Mouse (Mus musculus): ENCODE measurements around the gene Mtap. TPM values are rescaled to one million over a fixed set of nuclear protein-coding genes. Genes with fewer than 3 reads are reported as not detected.
A peak's percentile ranks its signal among the peaks of the same experiment; 100 is the strongest.

The Mtap gene
- polyA plus RNA-seq, 1 experiment from 2014 or later = 49.1 TPM

GRCm38 (mm10) chr4:89169739-89170138 lies 32.8 kb downstream of the Mtap start:
- no peak for DNase-seq (ENCODE audit: low spot score)
- H3K4me3 ChIP-seq (replicated peaks; ENCODE audit: low read depth, low read length) = no peak overlapping the region
- WGBS = 88% methylated on average over 4 of the region's 4 CpGs
- H3K27ac ChIP-seq = no peak overlapping the region
- H3K9ac ChIP-seq (ENCODE audit: low read depth, low read length) = no peak overlapping the region
- H3K9me3 ChIP-seq (replicated peaks; ENCODE audit: low read length) = no peaks in the 10 kb centered on the region
- H3K4me2 ChIP-seq (ENCODE audit: low read length) = no peak overlapping the region
- TF ChIP-seq CTCF (IDR thresholded peaks at IDR 0.05; ENCODE audit: low read depth) = no peak
- H3K27me3 ChIP-seq (ENCODE audit: insufficient read depth, low read length) = no peaks in the 10 kb centered on the region
- H3K4me1 ChIP-seq (replicated peaks; ENCODE audit: insufficient read depth, low read length) = no peaks in the 10 kb centered on the region
- peaks cover 45% of the 10 kb centered on the region for H3K36me3 ChIP-seq (ENCODE audit: insufficient read depth, low read length)
- ATAC-seq (replicated peaks; ENCODE audit: low FRiP score, low read depth) = no peak

DNA sequence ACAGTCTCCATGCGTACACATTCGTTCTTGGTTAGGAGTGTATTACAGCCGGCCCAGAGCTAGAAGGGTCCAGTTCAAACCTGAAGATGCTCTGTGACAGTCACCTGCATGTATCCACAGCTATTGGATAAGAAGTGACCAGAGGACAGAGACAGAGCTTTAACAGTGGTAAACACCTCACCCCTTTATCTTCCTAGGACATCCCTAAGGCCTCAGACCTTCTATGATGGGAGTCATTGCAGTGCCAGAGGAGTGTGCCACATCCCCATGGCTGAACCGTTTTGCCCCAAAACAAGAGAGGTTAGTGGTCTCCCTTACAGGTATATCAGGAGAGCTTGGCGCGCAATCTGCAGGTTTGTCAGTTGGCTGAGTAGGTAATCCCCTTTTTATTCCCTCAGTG lies 34.0 kb downstream of the Mtap start:
- no peak for TF ChIP-seq CTCF (IDR thresholded peaks at IDR 0.05; ENCODE audit: low read depth)
- H3K9me3 ChIP-seq (replicated peaks; ENCODE audit: low read length) = no peaks in the 10 kb centered on the region
- H3K4me3 ChIP-seq (replicated peaks; ENCODE audit: low read depth, low read length) = no peak overlapping the region
- 94% methylated on average over 6 of the region's 6 CpGs for WGBS
- H3K4me2 ChIP-seq (ENCODE audit: low read length) = no peak overlapping the region
- no peaks in the 10 kb centered on the region for H3K27me3 ChIP-seq (ENCODE audit: insufficient read depth, low read length)
- no peak overlapping the region for H3K27ac ChIP-seq
- H3K4me1 ChIP-seq (replicated peaks; ENCODE audit: insufficient read depth, low read length) = no peaks in the 10 kb centered on the region
- ATAC-seq (replicated peaks; ENCODE audit: low FRiP score, low read depth) (no peak), DNase-seq (ENCODE audit: low spot score) (no peak)
- no peak overlapping the region for H3K9ac ChIP-seq (ENCODE audit: low read depth, low read length)
- H3K36me3 ChIP-seq (ENCODE audit: insufficient read depth, low read length) = peaks cover 49% of the 10 kb centered on the region

DNA sequence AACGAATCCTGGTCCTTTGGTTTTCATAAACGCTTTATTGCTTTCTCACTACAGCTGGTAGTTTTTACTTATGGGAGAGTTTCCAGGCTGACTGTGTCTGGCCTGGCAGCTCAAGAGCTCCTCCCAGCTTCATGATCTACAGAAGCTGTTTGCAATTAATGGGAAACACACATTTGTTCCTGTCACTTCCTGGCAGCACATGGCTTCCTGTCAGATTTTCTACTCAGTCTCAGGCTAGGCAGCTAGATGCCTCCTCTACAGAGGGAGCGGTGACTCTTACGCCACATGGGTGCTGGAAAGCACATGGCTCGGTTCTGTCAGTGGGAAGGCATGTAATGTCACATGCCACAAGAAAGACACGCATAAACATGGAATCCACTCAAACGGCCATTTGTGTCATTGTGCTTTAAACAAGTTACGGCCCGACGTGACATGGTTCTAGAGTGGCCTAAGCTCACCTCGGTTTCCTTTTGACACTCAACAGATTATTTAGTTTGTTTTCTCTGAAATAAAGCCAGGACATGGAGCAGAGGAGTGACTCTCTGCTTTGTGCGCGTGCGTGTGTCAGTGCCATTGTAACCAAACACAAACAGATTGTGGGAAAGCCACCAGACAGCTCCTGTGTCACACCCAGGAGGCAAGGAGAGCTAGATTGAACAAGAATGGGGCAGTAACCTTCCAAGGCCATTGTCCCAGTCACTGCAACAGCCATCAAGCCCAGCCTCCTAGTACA lies 36.1 kb downstream of the Mtap start:
- H3K4me1 ChIP-seq (replicated peaks; ENCODE audit: insufficient read depth, low read length) = no peaks in the 10 kb centered on the region
- ATAC-seq (replicated peaks; ENCODE audit: low FRiP score, low read depth) (no peak), DNase-seq (ENCODE audit: low spot score) (peak; percentile 11)
- no peaks in the 10 kb centered on the region for H3K9me3 ChIP-seq (replicated peaks; ENCODE audit: low read length)
- no peak overlapping the region for H3K27ac ChIP-seq
- H3K4me2 ChIP-seq (ENCODE audit: low read length) = no peak overlapping the region
- TF ChIP-seq CTCF (IDR thresholded peaks at IDR 0.05; ENCODE audit: low read depth) = no peak
- 90% methylated on average over 14 of the region's 14 CpGs for WGBS
- H3K4me3 ChIP-seq (replicated peaks; ENCODE audit: low read depth, low read length) = no peak overlapping the region
- H3K27me3 ChIP-seq (ENCODE audit: insufficient read depth, low read length) = no peaks in the 10 kb centered on the region
- H3K36me3 ChIP-seq (ENCODE audit: insufficient read depth, low read length) = peaks cover 38% of the 10 kb centered on the region
- no peak overlapping the region for H3K9ac ChIP-seq (ENCODE audit: low read depth, low read length)

DNA sequence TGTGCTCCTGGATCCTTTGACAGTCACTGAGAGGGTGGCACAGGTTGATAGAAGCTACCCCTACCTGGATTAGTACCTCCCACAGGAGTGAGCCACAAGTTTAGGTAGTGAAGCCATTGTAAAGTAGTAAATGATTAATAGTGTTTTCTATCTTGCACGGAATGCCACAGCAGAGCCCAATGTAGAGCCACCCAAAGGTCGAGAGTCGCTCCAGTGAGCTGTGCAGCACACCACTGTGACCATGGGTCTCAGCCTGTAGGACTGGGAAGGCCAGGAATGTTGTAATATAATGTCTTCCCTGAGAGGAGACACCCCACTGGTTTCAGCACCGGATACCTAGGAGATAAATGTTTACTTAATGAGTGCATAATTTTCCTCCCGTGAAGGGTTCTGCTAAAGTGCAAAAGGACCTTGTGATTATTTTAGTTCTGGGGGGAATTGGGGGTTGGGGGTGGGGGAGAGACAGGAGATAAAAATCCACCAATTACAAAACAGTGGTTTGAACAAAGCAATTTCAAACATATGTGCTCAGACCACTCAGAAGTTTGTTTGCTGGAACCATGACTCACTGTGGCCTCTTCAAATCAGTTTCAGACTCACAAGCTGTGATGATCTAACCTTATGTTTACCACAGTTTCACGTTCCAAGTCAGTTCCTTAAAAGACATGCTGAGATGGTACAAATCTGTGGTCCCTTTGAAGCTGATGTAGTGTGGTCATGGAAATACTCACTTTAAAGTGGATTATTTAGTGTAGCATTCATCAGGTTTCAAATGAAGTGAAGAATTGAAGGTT lies 40.8 kb downstream of the Mtap start:
- Histone ChIP-seq H3K9me3 (replicated peaks; ENCODE audit: low read length) (no peaks in the 10 kb centered on the region), H3K36me3 (ENCODE audit: insufficient read depth, low read length) (peaks cover 48% of the 10 kb centered on the region), H3K9ac (ENCODE audit: low read depth, low read length) (no peak overlapping the region)

GRCm38 (mm10) chr4:89180121-89180520 lies 43.2 kb downstream of the Mtap start:
- Histone ChIP-seq H3K9ac (ENCODE audit: low read depth, low read length) (no peak overlapping the region), H3K9me3 (replicated peaks; ENCODE audit: low read length) (no peaks in the 10 kb centered on the region), H3K4me2 (ENCODE audit: low read length) (no peak overlapping the region), H3K4me1 (replicated peaks; ENCODE audit: insufficient read depth, low read length) (no peaks in the 10 kb centered on the region), H3K27me3 (ENCODE audit: insufficient read depth, low read length) (no peaks in the 10 kb centered on the region), H3K27ac (no peak overlapping the region), H3K4me3 (replicated peaks; ENCODE audit: low read depth, low read length) (no peak overlapping the region), H3K36me3 (ENCODE audit: insufficient read depth, low read length) (peaks cover 32% of the 10 kb centered on the region)
- DNase-seq (ENCODE audit: low spot score) (no peak), ATAC-seq (replicated peaks; ENCODE audit: low FRiP score, low read depth) (no peak)
- 98% methylated on average over 5 of the region's 5 CpGs for WGBS
- no peak for TF ChIP-seq CTCF (IDR thresholded peaks at IDR 0.05; ENCODE audit: low read depth)

More for the DNA sequence above, 40.8 kb downstream of the Mtap start:
- Histone ChIP-seq H3K4me2 (ENCODE audit: low read length) (no peak overlapping the region), H3K27me3 (ENCODE audit: insufficient read depth, low read length) (no peaks in the 10 kb centered on the region), H3K27ac (no peak overlapping the region), H3K4me1 (replicated peaks; ENCODE audit: insufficient read depth, low read length) (no peaks in the 10 kb centered on the region), H3K4me3 (replicated peaks; ENCODE audit: low read depth, low read length) (no peak overlapping the region)
- no peak for TF ChIP-seq CTCF (IDR thresholded peaks at IDR 0.05; ENCODE audit: low read depth)
- 35% methylated on average over 6 of the region's 6 CpGs for WGBS
- DNase-seq (ENCODE audit: low spot score) (peak; percentile 49), ATAC-seq (replicated peaks; ENCODE audit: low FRiP score, low read depth) (peak; percentile 98)

DNA sequence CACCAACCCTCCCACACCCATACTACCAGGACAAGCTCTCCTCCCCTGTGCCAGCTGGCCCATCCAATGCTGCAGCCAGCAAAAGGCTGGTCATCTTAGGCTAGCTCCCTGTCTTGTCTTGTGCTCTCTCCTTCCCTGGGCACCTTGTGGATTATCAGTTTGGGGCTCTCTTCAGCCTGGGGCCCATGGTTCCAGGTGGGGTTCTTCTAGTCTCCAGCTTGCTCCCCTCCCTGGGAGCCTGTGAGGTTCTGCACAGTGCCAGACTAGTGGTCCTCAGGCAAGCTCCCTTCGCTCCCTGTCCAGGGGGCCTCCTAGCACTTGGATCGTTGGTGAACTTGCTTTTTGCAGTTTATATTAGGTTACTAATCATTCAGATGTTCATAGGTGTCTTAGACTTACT lies 44.7 kb downstream of the Mtap start:
- Histone ChIP-seq H3K4me1 (replicated peaks; ENCODE audit: insufficient read depth, low read length) (no peaks in the 10 kb centered on the region), H3K4me2 (ENCODE audit: low read length) (no peak overlapping the region), H3K9ac (ENCODE audit: low read depth, low read length) (no peak overlapping the region), H3K27ac (no peak overlapping the region), H3K36me3 (ENCODE audit: insufficient read depth, low read length) (peaks cover 23% of the 10 kb centered on the region), H3K4me3 (replicated peaks; ENCODE audit: low read depth, low read length) (no peak overlapping the region), H3K9me3 (replicated peaks; ENCODE audit: low read length) (no peaks in the 10 kb centered on the region), H3K27me3 (ENCODE audit: insufficient read depth, low read length) (no peaks in the 10 kb centered on the region)
- ATAC-seq (replicated peaks; ENCODE audit: low FRiP score, low read depth) = no peak
- no peak for DNase-seq (ENCODE audit: low spot score)
- 96% methylated on average over 2 of the region's 2 CpGs for WGBS
- TF ChIP-seq CTCF (IDR thresholded peaks at IDR 0.05; ENCODE audit: low read depth) = no peak
